8 mouse cellular contexts compared by ENCODE assay signal in the genomic region with DNA sequence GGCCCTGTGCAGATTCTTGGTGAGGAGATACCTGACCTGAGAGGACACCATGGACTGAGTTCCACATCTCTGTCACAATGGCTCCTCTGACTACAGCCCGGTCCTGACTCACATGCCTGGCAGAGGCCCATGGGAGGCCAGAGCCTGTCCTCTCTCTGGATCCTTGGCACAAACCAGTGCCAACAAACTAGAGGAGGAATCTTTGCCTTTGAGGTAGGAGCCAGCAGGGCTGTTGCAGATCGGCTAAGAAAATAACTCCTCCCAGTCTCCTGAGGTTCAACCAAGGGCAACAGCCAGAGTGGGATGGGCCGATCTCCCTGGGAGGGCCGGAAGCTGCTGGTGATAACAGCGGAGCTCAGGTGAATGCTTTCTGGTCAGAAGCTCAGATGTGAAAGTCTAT. TPM values are rescaled to one million over a fixed set of nuclear protein-coding genes. Genes with fewer than 3 reads are reported as not detected.
DNase-seq lines count a peak whose midpoint lies in the region; ATAC-seq lines count a peak whose summit lies in the region.

No protein-coding gene starts in this region.

- H3K27ac ChIP-seq in heart, embryonic 12.5 days (ENCODE audit: poor library complexity, severe bottlenecking), result no peak overlapping the region
- H3K27ac ChIP-seq in intestine, embryonic 15.5 days, result no peak overlapping the region
- no peak overlapping the region for H3K27ac ChIP-seq in stomach, embryonic 15.5 days
- H3K27ac ChIP-seq in forebrain, embryonic 14.5 days (ENCODE audit: low read depth, low read length), result no peak overlapping the region
- no peak overlapping the region for H3K27ac ChIP-seq in forebrain, embryonic 13.5 days

- no peak overlapping the region for H3K4me2 ChIP-seq in heart, embryonic 12.5 days
- H3K4me2 ChIP-seq in intestine, embryonic 15.5 days (replicated peaks), result no peak overlapping the region
- H3K4me2 ChIP-seq in stomach, embryonic 15.5 days, result no peak overlapping the region
- no peak overlapping the region for H3K4me2 ChIP-seq in forebrain, embryonic 14.5 days (ENCODE audit: low read length)
- no peak overlapping the region for H3K4me2 ChIP-seq in forebrain, embryonic 13.5 days

- no peak overlapping the region for H3K9ac ChIP-seq in heart, embryonic 12.5 days
- H3K9ac ChIP-seq in intestine, embryonic 15.5 days, result no peak overlapping the region
- no peak overlapping the region for H3K9ac ChIP-seq in stomach, embryonic 15.5 days
- no peak overlapping the region for H3K9ac ChIP-seq in forebrain, embryonic 14.5 days (ENCODE audit: low read length)
- no peak overlapping the region for H3K9ac ChIP-seq in forebrain, embryonic 13.5 days

- 21% methylated on average over 5 of the region's 5 CpGs for WGBS in heart, embryonic 12.5 days
- 43% methylated on average over 5 of the region's 5 CpGs for WGBS in intestine, embryonic 15.5 days
- WGBS in stomach, embryonic 15.5 days, result 41% methylated on average over 5 of the region's 5 CpGs
- WGBS in forebrain, embryonic 14.5 days, result 63% methylated on average over 5 of the region's 5 CpGs
- WGBS in forebrain, embryonic 13.5 days, result 62% methylated on average over 5 of the region's 5 CpGs

- H3K27me3 ChIP-seq in heart, embryonic 12.5 days (replicated peaks), result no peaks in the 10 kb centered on the region
- no peaks in the 10 kb centered on the region for H3K27me3 ChIP-seq in intestine, embryonic 15.5 days (replicated peaks)
- no peaks in the 10 kb centered on the region for H3K27me3 ChIP-seq in stomach, embryonic 15.5 days (replicated peaks)
- H3K27me3 ChIP-seq in forebrain, embryonic 14.5 days (replicated peaks; ENCODE audit: control insufficient read depth, insufficient read depth, low read length), result no peaks in the 10 kb centered on the region
- H3K27me3 ChIP-seq in forebrain, embryonic 13.5 days, result no peaks in the 10 kb centered on the region; the same call in 1 of the 2 replicates

- H3K4me3 ChIP-seq in heart, embryonic 12.5 days, result no peak overlapping the region
- no peak overlapping the region for H3K4me3 ChIP-seq in intestine, embryonic 15.5 days (replicated peaks)
- no peak overlapping the region for H3K4me3 ChIP-seq in stomach, embryonic 15.5 days (replicated peaks)
- no peak overlapping the region for H3K4me3 ChIP-seq in forebrain, embryonic 14.5 days (ENCODE audit: low read depth, low read length)
- no peak overlapping the region for H3K4me3 ChIP-seq in forebrain, embryonic 13.5 days

- H3K9me3 ChIP-seq in heart, embryonic 12.5 days (replicated peaks), result no peaks in the 10 kb centered on the region
- no peaks in the 10 kb centered on the region for H3K9me3 ChIP-seq in intestine, embryonic 15.5 days
- H3K9me3 ChIP-seq in stomach, embryonic 15.5 days, result no peaks in the 10 kb centered on the region
- H3K9me3 ChIP-seq in forebrain, embryonic 14.5 days (replicated peaks; ENCODE audit: control insufficient read depth, low read length), result no peaks in the 10 kb centered on the region
- no peaks in the 10 kb centered on the region for H3K9me3 ChIP-seq in forebrain, embryonic 13.5 days (replicated peaks)

- DNase-seq in heart, adult 18-20 months, result peak; percentile 77 to 85
- peak; percentile 13 for DNase-seq in cerebellum, adult 9-11 months
- no peak for DNase-seq in forebrain, embryonic 14.5 days (ENCODE audit: low spot score)
- DNase-seq in left cerebral cortex, postnatal 25 days (ENCODE audit: low spot score in 2 of 2), result no peak

- intact Hi-C loops in left cerebral cortex, postnatal 25 days (cut with DNase I), result no loop called here

- H3K36me3 ChIP-seq in heart, embryonic 12.5 days, result no peaks in the 10 kb centered on the region
- no peaks in the 10 kb centered on the region for H3K36me3 ChIP-seq in intestine, embryonic 15.5 days
- no peaks in the 10 kb centered on the region for H3K36me3 ChIP-seq in stomach, embryonic 15.5 days
- no peaks in the 10 kb centered on the region for H3K36me3 ChIP-seq in forebrain, embryonic 14.5 days (ENCODE audit: control insufficient read depth, insufficient read depth, low read length)
- H3K36me3 ChIP-seq in forebrain, embryonic 13.5 days (ENCODE audit: poor library complexity, severe bottlenecking), result no peaks in the 10 kb centered on the region

- peaks cover 14% of the 10 kb centered on the region for H3K4me1 ChIP-seq in heart, embryonic 12.5 days (replicated peaks)
- H3K4me1 ChIP-seq in intestine, embryonic 15.5 days (replicated peaks), result no peaks in the 10 kb centered on the region
- H3K4me1 ChIP-seq in stomach, embryonic 15.5 days, result 0 out of 2 replicates have a peak, but pooled peaks cover 4% of the 10 kb centered on the region
- H3K4me1 ChIP-seq in forebrain, embryonic 14.5 days (ENCODE audit: control insufficient read depth, insufficient read depth, low read length), result peaks cover 4% of the 10 kb centered on the region; the same call in 1 of the 2 replicates
- peaks cover 11% of the 10 kb centered on the region for H3K4me1 ChIP-seq in forebrain, embryonic 13.5 days

- no peak for ATAC-seq in heart, embryonic 12.5 days (ENCODE audit: insufficient number of reproducible peaks, low FRiP score)
- peak; percentile 74 for ATAC-seq in intestine, embryonic 15.5 days
- peak; percentile 53; the same call in 1 of the 2 replicates for ATAC-seq in stomach, embryonic 15.5 days (ENCODE audit: insufficient read depth, low FRiP score, low read depth)
- no peak for ATAC-seq in forebrain, embryonic 14.5 days
- ATAC-seq in forebrain, embryonic 13.5 days, result no peak

RNA-seq across cellular contexts. Expression of a gene that starts 28.2 kb away (rescaled TPM):
- total RNA-seq in heart, adult 18-20 months (2021), result 10 to 100 TPM; 44.0 to 48.9 TPM
- 6.1 and 6.2 TPM in 2 replicates for polyA plus RNA-seq in heart, embryonic 12.5 days (2016; fragmentation: Nextera tagmentation; extraction: Ambion mirVana)
- polyA plus RNA-seq in intestine, embryonic 15.5 days (2015; fragmentation: Nextera tagmentation; extraction: Ambion mirVana), result 0.34 TPM in 2 replicates
- polyA plus RNA-seq in stomach, embryonic 15.5 days (2015; fragmentation: Nextera tagmentation; extraction: Ambion mirVana), result 0.54 and 0.59 TPM in 2 replicates
- 0.74 and 0.91 TPM in 2 replicates for polyA plus RNA-seq in forebrain, embryonic 14.5 days (2014; fragmentation: Nextera tagmentation; extraction: Ambion mirVana)
- 0.28 and 0.38 TPM in 2 replicates for polyA plus RNA-seq in forebrain, embryonic 13.5 days (2015; fragmentation: Nextera tagmentation; extraction: Ambion mirVana)
- total RNA-seq in left cerebral cortex, postnatal 25 days (2021), result 10 to 100 TPM; 26.6 to 32.3 TPM

Comparison
In these comparisons a context has a peak if more than half of its experiments do, and no peak if none do; other contexts are left out.
1. DNase-seq: peak in heart, adult 18-20 months (2 of 2) and cerebellum, adult 9-11 months (single experiment); none in forebrain, embryonic 14.5 days (single experiment) and left cerebral cortex, postnatal 25 days (0 of 2).
2. ATAC-seq: peak in intestine, embryonic 15.5 days (single experiment) and stomach, embryonic 15.5 days (single experiment); none in heart, embryonic 12.5 days (single experiment), forebrain, embryonic 14.5 days (single experiment) and forebrain, embryonic 13.5 days (single experiment).